Mouse (Mus musculus) limb, embryonic 12.5 days (tissue): ENCODE results near the gene H2-M10.1. TPM values are rescaled to one million over a fixed set of nuclear protein-coding genes. Genes with fewer than 3 reads are reported as not detected.

Experiments used
- ATAC-seq: fragments of 200-750 bp; cut with Nextera tagmentation; 2 replicates; pipeline ENCODE4 v1.8.0; 2017; ENCODE audit warnings: low read depth, moderate TSS enrichment; ENCODE audit not compliant: insufficient number of reproducible peaks, insufficient read depth, low FRiP score, low TSS enrichment
- H3K27ac ChIP-seq: fragments of 300-500 bp; sonication (generic); 2 replicates; pipeline ENCODE4 v1.5.1; 2016; ENCODE audit warnings: mild to moderate bottlenecking, moderate library complexity
- H3K27me3 ChIP-seq: fragments of 300-500 bp; sonication (generic); 2 replicates; pipeline ENCODE4 v1.6.1; 2016; ENCODE audit warnings: mild to moderate bottlenecking, moderate library complexity
- H3K36me3 ChIP-seq: fragments of 300-500 bp; sonication (generic); 2 replicates; pipeline ENCODE4 v1.6.1; 2016; ENCODE audit warnings: mild to moderate bottlenecking, moderate library complexity
- H3K4me1 ChIP-seq: fragments of 300-500 bp; sonication (generic); replicated peaks from 2 replicates; pipeline ENCODE4 v1.6.1; 2016
- H3K4me2 ChIP-seq: fragments of 300-500 bp; sonication (generic); 2 replicates; pipeline ENCODE4 v1.6.1; 2016; ENCODE audit warnings: mild to moderate bottlenecking, moderate library complexity
- H3K4me3 ChIP-seq: fragments of 300-500 bp; sonication (generic); replicated peaks from 2 replicates; pipeline ENCODE4 v1.5.1; 2016; ENCODE audit warnings: mild to moderate bottlenecking
- H3K9ac ChIP-seq: fragments of 300-500 bp; sonication (generic); replicated peaks from 2 replicates; pipeline ENCODE4 v1.6.1; 2016; ENCODE audit warnings: mild to moderate bottlenecking, moderate library complexity
- H3K9me3 ChIP-seq: fragments of 300-500 bp; sonication (generic); 2 replicates; pipeline ENCODE4 v1.6.1; 2016; ENCODE audit warnings: mild to moderate bottlenecking, moderate library complexity
- WGBS: fragments of 180-500 bp; shearing (Covaris S2); methylation state at CpG from one replicate; pipeline ENCODE4 v1.1.7; 2016; 5-methylcytosine and 5-hydroxymethylcytosine counted together
- polyA plus RNA-seq: library from polyadenylated mRNA; unstranded; fragments of >200 nt; fragmentation: Nextera tagmentation; extraction: Ambion mirVana; gene quantifications from 2 replicates; pipeline ENCODE4 v1.2.1, GENCODE M21; 2016

The H2-M10.1 gene
- polyA plus RNA-seq, 1 experiment from 2014 or later = not detected

- Histone ChIP-seq H3K36me3 (peaks cover 57% of the 10 kb centered on the region), H3K9me3 (peaks cover 15% of the 10 kb centered on the region), H3K9ac (no peak overlapping the region), H3K4me2 (no peak overlapping the region), H3K4me3 (no peak overlapping the region), H3K27ac (no peak overlapping the region), H3K4me1 (no peaks in the 10 kb centered on the region), H3K27me3 (no peaks in the 10 kb centered on the region)
- no peak for ATAC-seq
- WGBS = 93% methylated on average over 4 of the region's 4 CpGs
These were observed 44.3 kb downstream of the H2-M10.1 start for GRCm38 (mm10) chr17:36281521-36282245.

GRCm38 (mm10) chr17:36274776-36275175, 51.2 kb downstream of the H2-M10.1 start:
- peaks cover 47% of the 10 kb centered on the region for H3K36me3 ChIP-seq

DNA sequence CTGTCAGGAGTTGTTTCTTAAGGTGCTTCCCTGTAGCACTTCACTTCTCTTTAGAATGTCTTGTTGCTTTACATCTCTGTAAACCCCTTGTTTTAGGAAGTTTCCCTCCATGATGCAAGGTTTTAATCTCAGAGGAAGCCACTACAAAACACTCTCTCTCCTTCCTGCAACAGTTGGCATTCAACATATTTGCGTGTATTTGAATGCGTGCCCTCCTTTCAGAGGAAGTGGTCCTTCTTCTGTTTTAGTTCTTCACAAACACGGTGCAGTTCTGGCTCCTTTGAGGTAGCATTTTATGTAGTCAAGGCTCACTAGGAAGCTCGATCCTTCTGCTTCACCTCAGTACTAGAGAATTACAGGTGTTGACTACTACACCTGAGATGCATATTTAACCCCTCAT, 52.2 kb downstream of the H2-M10.1 start:
- no peak for ATAC-seq
- H3K9ac ChIP-seq = no peak overlapping the region
- peaks cover 42% of the 10 kb centered on the region for H3K36me3 ChIP-seq
- H3K4me1 ChIP-seq = peaks cover 27% of the 10 kb centered on the region
- no peaks in the 10 kb centered on the region for H3K27me3 ChIP-seq
- no peak overlapping the region for H3K27ac ChIP-seq
- no peak overlapping the region for H3K4me2 ChIP-seq
- 93% methylated on average over 4 of the region's 4 CpGs for WGBS
- H3K9me3 ChIP-seq = no peaks in the 10 kb centered on the region
- H3K4me3 ChIP-seq = no peak overlapping the region

More at GRCm38 (mm10) chr17:36274776-36275175, 51.2 kb downstream of the H2-M10.1 start:
- ATAC-seq = no peak
- Histone ChIP-seq H3K27me3 (no peaks in the 10 kb centered on the region), H3K4me3 (no peak overlapping the region), H3K27ac (no peak overlapping the region), H3K9ac (no peak overlapping the region), H3K4me1 (peaks cover 27% of the 10 kb centered on the region), H3K9me3 (no peaks in the 10 kb centered on the region), H3K4me2 (no peak overlapping the region)
- 92% methylated on average over 4 of the region's 4 CpGs for WGBS

Other genes starting within 250 kb of the H2-M10.1 start
- not detected in 2 replicates for gene Gm19684, start 204.5 kb downstream of the H2-M10.1 start, polyA plus RNA-seq
- not detected in 2 replicates for gene Gm7030, start 196.7 kb downstream of the H2-M10.1 start, polyA plus RNA-seq
- not detected in 2 replicates for gene Gm8909, start 157.6 kb downstream of the H2-M10.1 start, polyA plus RNA-seq
- gene H2-T3, start 135.9 kb downstream of the H2-M10.1 start, polyA plus RNA-seq = not detected in 2 replicates
- 95.8 and 107 TPM in 2 replicates for gene Rpp21, start 68.1 kb downstream of the H2-M10.1 start, polyA plus RNA-seq
- gene Trim39, start 53.9 kb downstream of the H2-M10.1 start, polyA plus RNA-seq = 23.5 and 23.6 TPM in 2 replicates
- gene H2-M10.2, start 39.7 kb downstream of the H2-M10.1 start, polyA plus RNA-seq = not detected in 2 replicates
- gene H2-M10.3, start 42.3 kb upstream of the H2-M10.1 start, polyA plus RNA-seq = not detected in 2 replicates
- gene H2-M10.4, start 136.2 kb upstream of the H2-M10.1 start, polyA plus RNA-seq = not detected in 2 replicates
- gene H2-M11, start 220.9 kb upstream of the H2-M10.1 start, polyA plus RNA-seq = not detected in 2 replicates